Mouse (Mus musculus): ENCODE measurements around the gene Ppp4r2.
"Not testable (repeated sequence)": the region's sequence is repeated elsewhere in the genome, so short reads cannot be mapped to it uniquely, and the experiment has no call there.

Gene Ppp4r2

GRCm38 (mm10) chr6:100831751-100832150 lies 1.7 kb upstream of the Ppp4r2 start:
- no peak for DNase-seq

- DNase-seq = peak; percentile 68
Measured at GRCm38 (mm10) chr6:100833811-100834481, 524 bp downstream of the Ppp4r2 start.

GRCm38 (mm10) chr6:100834489-100835160 lies 1.2 kb downstream of the Ppp4r2 start:
- no peak for DNase-seq

- DNase-seq = no peak
Measured at GRCm38 (mm10) chr6:100845058-100845457, 11.6 kb downstream of the Ppp4r2 start.

- no peak for DNase-seq
Measured at GRCm38 (mm10) chr6:100847264-100847663, 13.8 kb downstream of the Ppp4r2 start.

GRCm38 (mm10) chr6:100848682-100849375 lies 15.4 kb downstream of the Ppp4r2 start:
- DNase-seq = no peak

- DNase-seq = no peak
Measured at GRCm38 (mm10) chr6:100850671-100851081, 17.3 kb downstream of the Ppp4r2 start.

GRCm38 (mm10) chr6:100851083-100851482 lies 17.7 kb downstream of the Ppp4r2 start:
- no peak for DNase-seq

- no peak for DNase-seq
Measured at GRCm38 (mm10) chr6:100865321-100865720, 31.9 kb downstream of the Ppp4r2 start.

- DNase-seq = not testable (repeated sequence)
Measured at GRCm38 (mm10) chr6:100865788-100866187, 32.4 kb downstream of the Ppp4r2 start.

GRCm38 (mm10) chr6:100866246-100866645 lies 32.8 kb downstream of the Ppp4r2 start:
- not testable (repeated sequence) for DNase-seq

- DNase-seq = no peak
Measured at GRCm38 (mm10) chr6:100868863-100869262, 35.4 kb downstream of the Ppp4r2 start.

- no peak for DNase-seq
Measured at GRCm38 (mm10) chr6:100869909-100870308, 36.5 kb downstream of the Ppp4r2 start.

- DNase-seq = no peak
Measured at GRCm38 (mm10) chr6:100873191-100873590, 39.8 kb downstream of the Ppp4r2 start.

GRCm38 (mm10) chr6:100875862-100876623 lies 42.6 kb downstream of the Ppp4r2 start:
- DNase-seq = peak; percentile 33

- DNase-seq = no peak
Measured at GRCm38 (mm10) chr6:100876624-100877017, 43.2 kb downstream of the Ppp4r2 start.

GRCm38 (mm10) chr6:100878546-100878945 lies 45.1 kb downstream of the Ppp4r2 start:
- DNase-seq = no peak

GRCm38 (mm10) chr6:100879607-100880006 lies 46.2 kb downstream of the Ppp4r2 start:
- no peak for DNase-seq

- DNase-seq = no peak
Measured at GRCm38 (mm10) chr6:100881657-100882056, 48.2 kb downstream of the Ppp4r2 start.

GRCm38 (mm10) chr6:100882381-100883213 lies 49.2 kb downstream of the Ppp4r2 start:
- DNase-seq = peak; percentile 52

GRCm38 (mm10) chr6:100883233-100883632 lies 49.8 kb downstream of the Ppp4r2 start:
- no peak for DNase-seq

- DNase-seq = no peak
Measured at GRCm38 (mm10) chr6:100884594-100885225, 51.3 kb downstream of the Ppp4r2 start.

Data from right cerebral cortex, postnatal 25 days (tissue).